Mouse (Mus musculus) heart, embryonic 10.5 days (tissue): Measurements from ENCODE around the gene Traf3. TPM values are rescaled to one million over a fixed set of nuclear protein-coding genes. Genes with fewer than 3 reads are reported as not detected.

Experiments
- DNase-seq: peaks from one replicate; pipeline ENCODE4 v3.0.0-alpha.2; 2017; ENCODE audit warnings: low spot score
- H3K27ac ChIP-seq: fragments of 300-500 bp; sonication (generic); 2 replicates; pipeline ENCODE4 v1.5.1; 2016; ENCODE audit warnings: mild to moderate bottlenecking
- H3K27me3 ChIP-seq: fragments of 300-500 bp; sonication (generic); 2 replicates; pipeline ENCODE4 v1.6.1; 2016; ENCODE audit warnings: mild to moderate bottlenecking; ENCODE audit not compliant: poor library complexity, insufficient read depth, severe bottlenecking
- H3K36me3 ChIP-seq: fragments of 300-500 bp; sonication (generic); 2 replicates; pipeline ENCODE4 v1.6.1; 2016; ENCODE audit warnings: mild to moderate bottlenecking, moderate library complexity
- H3K4me1 ChIP-seq: fragments of 300-500 bp; sonication (generic); 2 replicates; pipeline ENCODE4 v1.6.1; 2016; ENCODE audit warnings: mild to moderate bottlenecking
- H3K4me3 ChIP-seq: fragments of 300-500 bp; sonication (generic); 2 replicates; pipeline ENCODE4 v1.5.1; 2016; ENCODE audit warnings: mild to moderate bottlenecking, moderate library complexity
- H3K9me3 ChIP-seq: fragments of 300-500 bp; sonication (generic); 2 replicates; pipeline ENCODE4 v1.6.1; 2016; ENCODE audit warnings: mild to moderate bottlenecking, moderate library complexity
- WGBS: fragments of 180-500 bp; shearing (Covaris S2); methylation state at CpG from one replicate; pipeline ENCODE4 v1.1.7; 2016; 5-methylcytosine and 5-hydroxymethylcytosine counted together
- polyA plus RNA-seq: library from polyadenylated mRNA; unstranded; fragments of >200 nt; fragmentation: Nextera tagmentation; extraction: Ambion mirVana; gene quantifications from 2 replicates; pipeline ENCODE4 v1.2.1, GENCODE M21; 2016

The Traf3 gene
- polyA plus RNA-seq, 1 experiment from 2014 or later: 7.2 TPM

DNA sequence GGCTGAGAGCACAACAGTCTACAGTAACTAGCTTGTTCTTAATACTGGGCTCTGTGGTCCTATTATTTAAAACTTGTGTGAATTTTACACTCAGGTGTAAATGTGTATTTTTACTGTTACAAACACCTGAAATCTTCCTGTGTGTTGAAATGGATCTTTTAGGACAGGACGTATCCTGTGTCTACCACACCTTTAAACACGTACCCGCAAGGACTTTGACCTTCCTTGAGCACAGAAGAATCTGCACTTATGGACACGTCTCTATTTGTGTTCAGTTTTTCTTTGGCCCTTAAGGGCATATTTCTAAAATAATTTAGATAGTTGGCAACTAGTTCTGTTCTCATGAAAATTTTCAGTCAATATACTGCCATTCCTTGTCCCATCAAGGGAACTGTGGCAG is 22.1 kb downstream of the Traf3 start:
- Histone ChIP-seq H3K36me3 (no peaks in the 10 kb centered on the region), H3K4me1 (peaks cover 19% of the 10 kb centered on the region), H3K27ac (no peak overlapping the region), H3K27me3 (no peaks in the 10 kb centered on the region), H3K4me3 (no peak overlapping the region), H3K9me3 (no peaks in the 10 kb centered on the region)
- no peak for DNase-seq
- WGBS: 89% methylated on average over 4 of the region's 4 CpGs

DNA sequence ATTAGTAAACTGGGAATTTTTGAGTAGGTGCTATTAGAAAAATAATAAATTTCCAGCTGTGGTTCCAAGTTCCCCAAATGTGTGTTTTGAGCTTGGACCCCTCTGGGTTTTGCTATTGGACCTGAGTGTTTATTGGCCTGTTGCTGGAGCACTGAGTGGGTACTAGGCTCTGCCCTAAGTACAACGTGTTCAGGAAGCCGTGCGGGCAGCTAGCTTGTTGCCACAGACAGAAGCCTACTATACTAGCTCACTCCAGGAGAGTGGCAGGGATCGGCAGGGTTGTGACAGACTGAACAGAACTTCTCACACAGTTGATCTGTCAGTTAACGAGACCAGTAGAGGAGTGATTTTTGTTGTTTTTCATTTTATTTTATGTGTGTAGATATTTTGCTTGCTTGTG is 24.2 kb downstream of the Traf3 start:
- DNase-seq: no peak
- H3K27me3 ChIP-seq: no peaks in the 10 kb centered on the region

DNA sequence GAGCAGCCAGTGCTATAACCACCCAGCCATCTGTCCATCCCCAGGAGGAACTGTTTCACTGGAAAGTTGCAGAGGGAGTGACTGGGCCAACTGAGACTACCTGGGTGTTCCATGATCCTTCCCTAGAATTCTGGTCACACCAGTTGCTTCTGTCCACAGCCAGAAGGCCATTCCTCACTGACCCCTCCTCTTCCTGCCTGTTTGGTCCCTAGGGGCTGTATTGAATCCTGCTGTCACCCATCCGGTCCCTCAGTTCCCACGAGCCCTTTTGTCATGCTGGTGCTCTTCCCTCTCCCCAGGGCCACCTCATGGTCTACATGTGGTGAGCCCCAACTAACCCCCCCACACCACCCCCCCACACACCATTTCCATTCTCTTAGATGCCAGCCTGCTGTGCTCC is 24.7 kb downstream of the Traf3 start:
- no peaks in the 10 kb centered on the region for H3K36me3 ChIP-seq
- no peak overlapping the region; the same call in 1 of the 2 replicates for H3K27ac ChIP-seq
- no peaks in the 10 kb centered on the region for H3K9me3 ChIP-seq
- WGBS: 69% methylated on average over 2 of the region's 2 CpGs
- H3K4me3 ChIP-seq: no peak overlapping the region
- H3K27me3 ChIP-seq: no peaks in the 10 kb centered on the region
- peaks cover 16% of the 10 kb centered on the region for H3K4me1 ChIP-seq
- no peak for DNase-seq

More for the DNA sequence above, 24.2 kb downstream of the Traf3 start:
- WGBS: 87% methylated on average over 5 of the region's 5 CpGs
- no peak overlapping the region for H3K4me3 ChIP-seq
- H3K4me1 ChIP-seq: peaks cover 18% of the 10 kb centered on the region
- no peak overlapping the region for H3K27ac ChIP-seq
- no peaks in the 10 kb centered on the region for H3K36me3 ChIP-seq
- H3K9me3 ChIP-seq: no peaks in the 10 kb centered on the region

DNA sequence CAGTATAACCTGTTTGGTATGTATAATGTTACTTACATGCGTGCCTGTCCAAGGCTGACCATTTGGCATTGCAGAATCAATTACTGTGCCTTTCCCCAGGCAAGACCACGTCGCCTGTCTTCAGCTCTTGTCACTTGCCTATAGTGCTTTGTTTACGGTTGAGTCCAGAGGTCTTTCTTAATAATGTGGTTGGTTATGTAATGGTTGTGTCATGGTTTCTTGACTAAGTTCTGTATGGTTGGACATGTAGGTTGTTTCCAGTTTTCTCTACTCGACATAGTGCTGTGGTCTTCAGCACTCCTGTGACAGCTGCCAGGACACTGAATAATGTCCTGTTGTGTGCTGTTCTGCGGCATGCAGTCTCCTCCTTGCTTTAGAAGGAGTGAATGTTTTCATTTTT is 26.6 kb downstream of the Traf3 start:
- no peak overlapping the region for H3K27ac ChIP-seq
- DNase-seq: no peak
- WGBS: 85% methylated on average over 6 of the region's 6 CpGs
- no peak overlapping the region for H3K4me3 ChIP-seq
- peaks cover 9% of the 10 kb centered on the region for H3K4me1 ChIP-seq
- no peaks in the 10 kb centered on the region for H3K27me3 ChIP-seq
- no peaks in the 10 kb centered on the region for H3K9me3 ChIP-seq
- H3K36me3 ChIP-seq: no peaks in the 10 kb centered on the region

DNA sequence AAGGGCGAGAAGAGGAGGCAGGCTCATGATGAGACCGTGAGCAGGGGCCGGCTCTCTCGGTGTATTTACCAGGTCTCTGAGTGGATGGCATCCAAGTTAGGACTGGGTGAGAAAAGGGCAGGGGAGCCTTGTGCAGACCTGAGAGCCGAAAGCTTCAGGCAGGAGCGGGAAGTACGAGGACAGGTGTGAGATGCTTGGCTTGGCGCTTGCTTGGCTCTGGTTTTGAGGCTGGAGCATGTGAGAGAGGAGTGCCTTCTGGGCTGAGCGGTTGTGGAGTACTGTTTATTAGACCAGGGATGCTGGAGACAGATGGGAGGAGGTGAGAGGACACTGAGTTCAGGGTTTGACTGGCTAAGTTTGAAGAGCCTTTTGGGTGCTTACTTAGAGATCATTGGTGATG is 27.2 kb downstream of the Traf3 start:
- WGBS: 75% methylated on average over 9 of the region's 9 CpGs
- Histone ChIP-seq H3K27me3 (no peaks in the 10 kb centered on the region), H3K36me3 (no peaks in the 10 kb centered on the region), H3K4me3 (no peak overlapping the region), H3K27ac (no peak overlapping the region), H3K9me3 (no peaks in the 10 kb centered on the region), H3K4me1 (peaks cover 9% of the 10 kb centered on the region)
- DNase-seq: no peak

DNA sequence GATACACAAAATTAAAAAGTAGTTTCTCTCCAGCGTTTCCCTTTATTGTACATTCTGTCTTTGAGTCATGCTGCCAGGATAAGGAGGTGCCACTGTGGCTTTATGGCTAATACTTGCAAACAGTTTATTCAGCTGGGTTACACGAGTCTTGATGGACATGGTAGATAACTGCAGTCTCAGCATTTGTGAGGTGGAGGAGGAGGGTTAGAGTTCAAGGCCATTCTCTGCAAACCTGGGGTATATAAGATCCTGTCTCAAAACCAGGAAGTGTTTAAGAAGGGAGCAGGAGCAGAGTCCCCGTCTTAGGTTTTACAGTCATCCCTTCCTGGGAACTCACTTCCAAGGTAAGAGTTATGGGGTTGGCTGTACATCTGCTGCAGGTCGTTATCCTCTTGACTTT is 30.4 kb downstream of the Traf3 start:
- no peaks in the 10 kb centered on the region for H3K36me3 ChIP-seq
- peaks cover 14% of the 10 kb centered on the region for H3K4me1 ChIP-seq
- WGBS: 78% methylated on average over 4 of the region's 4 CpGs
- H3K9me3 ChIP-seq: no peaks in the 10 kb centered on the region
- no peak overlapping the region for H3K4me3 ChIP-seq
- no peak overlapping the region for H3K27ac ChIP-seq
- no peak for DNase-seq
- no peaks in the 10 kb centered on the region for H3K27me3 ChIP-seq

DNA sequence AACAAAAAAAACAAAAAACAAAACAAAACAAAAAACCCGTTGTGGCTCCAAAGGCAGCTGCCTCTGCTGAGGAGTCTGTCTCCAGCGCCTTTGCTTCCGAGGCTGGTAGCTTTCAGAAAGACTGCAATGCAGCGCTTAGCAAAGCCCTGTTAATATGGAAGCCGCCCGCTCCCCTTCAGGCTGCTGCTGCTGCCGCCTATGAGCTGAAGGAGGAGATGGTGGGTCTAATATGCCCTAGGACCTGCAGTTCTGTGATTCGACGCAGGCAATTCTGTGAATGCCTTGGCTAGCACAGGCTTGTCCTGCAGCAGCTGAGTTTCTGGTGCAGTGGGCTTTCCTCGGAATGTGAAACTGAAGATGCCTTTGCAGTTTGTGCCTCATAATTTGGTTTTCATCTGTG is 36.9 kb downstream of the Traf3 start:
- no peak overlapping the region for H3K4me3 ChIP-seq
- no peak for DNase-seq
- no peak overlapping the region for H3K27ac ChIP-seq
- 81% methylated on average over 10 of the region's 10 CpGs for WGBS
- H3K4me1 ChIP-seq: peaks cover 9% of the 10 kb centered on the region
- no peaks in the 10 kb centered on the region for H3K9me3 ChIP-seq
- no peaks in the 10 kb centered on the region for H3K27me3 ChIP-seq
- H3K36me3 ChIP-seq: no peaks in the 10 kb centered on the region

DNA sequence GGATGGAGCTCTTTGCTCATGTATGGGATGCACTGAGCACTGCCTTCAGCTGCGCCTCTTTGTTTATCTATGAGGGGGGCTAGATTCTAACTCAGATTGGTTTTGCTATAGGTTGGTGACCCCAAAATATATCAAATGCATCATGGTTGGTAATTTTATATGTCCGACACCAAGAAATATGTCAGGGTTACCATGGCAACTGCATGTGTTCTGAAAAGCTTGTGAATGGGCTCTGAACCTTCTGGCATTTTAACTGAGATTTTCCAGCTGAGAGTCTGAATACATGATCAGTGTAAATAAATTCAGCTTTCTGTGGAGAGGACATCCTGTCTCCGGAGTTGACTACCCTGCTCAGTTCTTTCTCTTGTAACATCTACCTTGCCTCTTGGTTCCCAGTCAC is 37.8 kb downstream of the Traf3 start:
- H3K4me1 ChIP-seq: peaks cover 9% of the 10 kb centered on the region
- H3K4me3 ChIP-seq: no peak overlapping the region
- no peaks in the 10 kb centered on the region for H3K9me3 ChIP-seq
- WGBS: 87% methylated on average over 3 of the region's 3 CpGs
- no peaks in the 10 kb centered on the region for H3K27me3 ChIP-seq
- H3K27ac ChIP-seq: no peak overlapping the region
- DNase-seq: no peak
- H3K36me3 ChIP-seq: no peaks in the 10 kb centered on the region

DNA sequence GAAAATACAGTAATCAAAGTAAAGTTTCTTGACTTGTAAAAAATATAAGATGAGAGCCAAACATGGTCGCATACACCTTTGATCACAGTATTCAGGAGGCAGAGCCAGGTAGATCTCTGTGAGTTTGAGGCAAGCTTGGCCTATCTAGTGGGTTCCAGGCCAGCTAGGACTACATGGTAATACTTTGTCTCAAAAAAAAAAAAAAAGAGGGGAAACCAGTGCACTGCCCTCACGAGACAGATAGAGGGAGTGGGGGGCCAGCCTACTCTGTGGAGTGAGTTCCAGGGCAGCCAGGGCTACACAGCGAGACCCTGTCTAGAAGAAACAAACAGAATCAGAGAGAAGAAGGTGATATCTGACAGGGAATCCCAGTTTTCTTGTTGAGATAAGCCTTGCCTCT is 41.5 kb downstream of the Traf3 start:
- Histone ChIP-seq H3K4me3 (no peak overlapping the region), H3K4me1 (no peaks in the 10 kb centered on the region), H3K27me3 (no peaks in the 10 kb centered on the region), H3K9me3 (no peaks in the 10 kb centered on the region), H3K36me3 (no peaks in the 10 kb centered on the region), H3K27ac (no peak overlapping the region)
- no peak for DNase-seq
- 81% methylated on average over 3 of the region's 3 CpGs for WGBS

DNA sequence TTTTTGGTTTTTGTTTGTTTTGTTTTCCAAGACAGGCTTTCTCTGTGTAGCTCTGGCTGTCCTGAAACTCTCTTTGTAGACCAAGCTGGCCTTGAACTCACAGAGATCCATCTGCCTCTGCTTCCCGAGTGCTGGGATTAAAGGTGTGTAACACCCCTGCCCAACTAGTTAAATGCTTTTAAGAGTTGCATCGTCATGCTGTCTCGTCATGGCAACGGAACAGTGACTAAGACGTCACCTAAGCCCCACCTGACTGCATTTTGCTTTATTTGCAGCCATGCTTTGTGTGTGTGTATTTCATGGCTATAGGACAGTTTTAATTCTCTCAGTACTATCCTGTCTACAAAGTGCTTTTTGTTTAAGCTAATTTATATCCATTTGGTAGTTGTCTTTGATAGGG is 45.6 kb downstream of the Traf3 start:
- WGBS: 77% methylated on average over 5 of the region's 5 CpGs
- H3K4me3 ChIP-seq: no peak overlapping the region

DNA sequence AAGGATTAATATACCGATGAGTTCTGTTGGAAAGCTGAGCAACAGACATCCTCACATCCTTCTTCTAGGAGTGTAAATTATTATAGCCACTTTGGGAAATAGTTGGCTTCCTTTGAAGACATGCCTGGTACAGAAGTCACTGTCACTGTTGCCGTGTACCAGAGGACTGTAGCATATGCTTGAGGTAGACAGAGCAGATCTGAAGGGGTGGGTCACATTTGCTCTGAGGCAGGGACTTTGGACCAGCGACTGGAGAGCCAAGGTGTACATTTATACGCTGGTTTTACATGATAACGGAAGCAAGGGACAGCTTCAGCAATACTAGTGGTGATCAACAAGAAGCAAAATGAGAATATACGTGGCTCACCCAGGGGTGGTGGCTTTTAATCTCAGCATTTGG is 52.7 kb downstream of the Traf3 start:
- H3K27ac ChIP-seq: no peak overlapping the region
- no peaks in the 10 kb centered on the region for H3K27me3 ChIP-seq
- WGBS: 90% methylated on average over 6 of the region's 6 CpGs
- H3K4me3 ChIP-seq: no peak overlapping the region
- H3K4me1 ChIP-seq: 0 out of 2 replicates have a peak, but pooled peaks cover 1% of the 10 kb centered on the region
- peaks cover 28% of the 10 kb centered on the region for H3K36me3 ChIP-seq
- no peak for DNase-seq
- peaks cover 8% of the 10 kb centered on the region; the same call in 1 of the 2 replicates for H3K9me3 ChIP-seq

More for the DNA sequence above, 45.6 kb downstream of the Traf3 start:
- no peak for DNase-seq
- H3K36me3 ChIP-seq: no peaks in the 10 kb centered on the region
- no peaks in the 10 kb centered on the region for H3K27me3 ChIP-seq
- no peak overlapping the region for H3K27ac ChIP-seq
- no peaks in the 10 kb centered on the region for H3K9me3 ChIP-seq
- 0 out of 2 replicates have a peak, but pooled peaks cover 7% of the 10 kb centered on the region for H3K4me1 ChIP-seq

DNA sequence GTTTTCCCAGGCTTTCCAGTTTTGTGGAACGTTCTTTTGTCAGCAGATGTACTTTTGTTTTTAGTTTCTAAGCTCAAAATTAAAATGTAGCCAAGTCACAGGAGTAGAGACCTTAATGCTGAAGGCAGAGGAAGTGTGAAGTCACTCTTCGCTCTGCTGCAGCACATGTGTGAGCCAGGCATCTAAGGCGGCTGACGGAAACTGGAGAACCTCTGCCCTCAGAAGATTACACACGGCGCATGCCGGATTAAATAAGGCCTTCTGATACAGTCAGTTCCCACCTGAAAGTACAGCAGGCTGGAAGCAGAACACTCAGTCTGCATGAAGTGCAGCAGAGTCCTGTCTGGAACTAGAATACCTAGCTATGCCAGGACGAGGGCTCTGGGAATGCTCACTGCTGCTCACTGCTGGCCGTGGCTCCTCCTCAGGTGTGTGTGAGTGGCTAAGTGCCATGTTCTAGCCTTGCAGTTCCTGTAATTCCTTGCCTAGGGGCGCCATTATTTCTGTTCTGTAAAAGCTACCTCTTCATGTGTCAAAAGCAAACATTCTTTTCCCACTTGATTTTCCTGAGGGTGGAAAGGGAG is 59.1 kb downstream of the Traf3 start:
- H3K4me3 ChIP-seq: no peak overlapping the region
- peaks cover 8% of the 10 kb centered on the region; the same call in 1 of the 2 replicates for H3K9me3 ChIP-seq
- peaks cover 21% of the 10 kb centered on the region for H3K36me3 ChIP-seq
- 65% methylated on average over 10 of the region's 10 CpGs for WGBS
- no peak overlapping the region for H3K27ac ChIP-seq
- H3K4me1 ChIP-seq: peaks cover 16% of the 10 kb centered on the region
- no peak for DNase-seq
- H3K27me3 ChIP-seq: no peaks in the 10 kb centered on the region

DNA sequence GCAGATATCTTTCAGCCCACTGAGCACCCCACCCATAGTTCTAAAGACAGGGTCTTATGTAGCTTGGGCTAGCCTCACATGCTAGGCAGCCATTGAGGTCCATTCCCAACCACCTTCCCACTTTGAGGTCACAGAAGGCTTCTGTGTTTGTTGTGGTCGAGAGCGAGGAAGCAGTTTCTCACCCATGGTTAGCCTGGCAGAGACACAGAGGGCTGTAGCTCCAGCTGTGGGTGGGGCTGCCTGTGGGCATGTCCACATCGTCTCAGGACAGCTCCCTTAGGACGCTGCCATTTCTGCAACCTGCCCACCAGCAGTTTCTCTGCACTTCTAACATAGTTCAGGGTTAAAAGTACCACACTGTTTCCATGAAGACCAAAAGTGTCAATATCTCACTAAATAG is 61.2 kb downstream of the Traf3 start:
- Histone ChIP-seq H3K4me1 (peaks cover 16% of the 10 kb centered on the region), H3K27me3 (no peaks in the 10 kb centered on the region), H3K4me3 (no peak overlapping the region), H3K36me3 (peaks cover 2% of the 10 kb centered on the region), H3K9me3 (no peaks in the 10 kb centered on the region), H3K27ac (no peak overlapping the region)
- no peak for DNase-seq
- WGBS: 67% methylated on average over 4 of the region's 4 CpGs

DNA sequence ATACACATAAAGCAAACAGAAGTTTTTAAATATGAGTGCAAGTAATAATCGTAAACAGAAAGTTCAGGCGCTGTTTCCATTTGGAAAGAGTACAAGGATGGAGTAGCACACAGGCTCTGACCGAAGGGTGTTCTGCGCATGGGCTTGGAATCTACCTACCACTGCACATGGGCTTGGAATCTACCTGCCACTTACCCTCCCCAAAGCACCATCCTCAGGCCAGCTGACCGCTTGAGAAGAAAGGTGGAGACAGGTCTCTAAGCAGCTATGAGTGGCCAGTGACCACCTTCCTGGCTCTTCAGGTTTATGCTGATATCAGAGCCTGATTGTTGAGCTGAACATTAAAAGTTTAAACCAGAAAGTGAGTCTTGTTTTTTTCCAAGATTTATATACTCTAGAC is 62.3 kb downstream of the Traf3 start:
- no peak for DNase-seq
- Histone ChIP-seq H3K4me3 (no peak overlapping the region), H3K36me3 (no peaks in the 10 kb centered on the region), H3K27me3 (no peaks in the 10 kb centered on the region), H3K9me3 (no peaks in the 10 kb centered on the region), H3K27ac (no peak overlapping the region), H3K4me1 (peaks cover 16% of the 10 kb centered on the region)
- 88% methylated on average over 5 of the region's 5 CpGs for WGBS
